Comparison of ENCODE assay signal across 12 mouse cellular contexts in the genomic region with DNA sequence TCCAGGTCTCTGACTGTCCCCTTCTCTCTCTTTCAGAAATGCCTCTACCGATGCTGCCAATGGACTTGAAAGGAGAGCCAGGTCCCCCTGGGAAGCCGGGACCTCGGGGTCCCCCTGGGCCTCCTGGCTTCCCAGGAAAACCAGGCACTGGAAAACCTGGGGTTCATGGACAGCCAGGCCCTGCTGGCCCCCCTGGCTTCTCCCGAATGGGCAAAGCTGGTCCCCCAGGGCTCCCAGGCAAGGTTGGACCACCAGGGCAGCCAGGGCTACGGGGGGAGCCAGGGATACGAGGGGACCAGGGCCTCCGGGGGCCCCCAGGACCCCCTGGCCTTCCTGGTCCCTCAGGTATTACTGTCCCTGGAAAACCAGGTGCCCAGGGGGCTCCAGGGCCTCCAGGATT. TPM values are rescaled to one million over a fixed set of nuclear protein-coding genes. Genes with fewer than 3 reads are reported as not detected.
A peak's percentile ranks its signal among the peaks of the same experiment; 100 is the strongest.
DNase-seq lines count a peak whose midpoint lies in the region; ATAC-seq and TF ChIP-seq lines count a peak whose summit lies in the region.
"Had no signal": no experiment of that assay in that cellular context is flagged by ENCODE, and none has a peak within 500 bp of the region (broad histone marks: within the 10 kb centered on the region; RNA-seq: fewer than 3 reads in every experiment).

No protein-coding gene starts in this region.

- ATAC-seq in heart, postnatal 0 days (ENCODE audit: insufficient read depth, low read depth), result no peak
- 0 out of 2 replicates have a peak, but pooled peaks have one; percentile 27 for ATAC-seq in neural tube, embryonic 11.5 days (ENCODE audit: insufficient read depth, low FRiP score, low TSS enrichment)
- ATAC-seq in neural tube, embryonic 15.5 days (ENCODE audit: low FRiP score), result no peak
- ATAC-seq in limb, embryonic 15.5 days (ENCODE audit: insufficient number of reproducible peaks, low FRiP score, low TSS enrichment, low read depth), result no peak

- H3K36me3 ChIP-seq in heart, postnatal 0 days (replicated peaks; ENCODE audit: control insufficient read depth, insufficient read depth, low read length), result no peaks in the 10 kb centered on the region
- H3K36me3 ChIP-seq in neural tube, embryonic 11.5 days (ENCODE audit: control insufficient read depth, insufficient read depth, low read length), result no peaks in the 10 kb centered on the region
- peaks cover 6% of the 10 kb centered on the region; the same call in 1 of the 2 replicates for H3K36me3 ChIP-seq in neural tube, embryonic 15.5 days
- peaks cover 11% of the 10 kb centered on the region; the same call in 1 of the 2 replicates for H3K36me3 ChIP-seq in limb, embryonic 15.5 days
- H3K36me3 ChIP-seq: lung, embryonic 15.5 days had no signal

- TF ChIP-seq CTCF in heart, postnatal 0 days (IDR thresholded peaks at IDR 0.05; ENCODE audit: low read depth), result no peak

- H3K4me1 ChIP-seq in heart, postnatal 0 days (ENCODE audit: control insufficient read depth, insufficient read depth), result 0 out of 2 replicates have a peak, but pooled peaks cover 3% of the 10 kb centered on the region
- no peaks in the 10 kb centered on the region for H3K4me1 ChIP-seq in neural tube, embryonic 11.5 days (ENCODE audit: control insufficient read depth, insufficient read depth, low read length)
- peaks cover 11% of the 10 kb centered on the region; the same call in 1 of the 2 replicates for H3K4me1 ChIP-seq in neural tube, embryonic 15.5 days
- peaks cover 38% of the 10 kb centered on the region for H3K4me1 ChIP-seq in limb, embryonic 15.5 days

- intact Hi-C loops in heart, postnatal 36 days (cut with DNase I), result no loop called here

- 0 out of 2 replicates have a peak, but pooled peaks cover 10% of the 10 kb centered on the region for H3K27me3 ChIP-seq in heart, postnatal 0 days (ENCODE audit: control insufficient read depth, insufficient read depth, low read length)
- no peaks in the 10 kb centered on the region for H3K27me3 ChIP-seq in neural tube, embryonic 11.5 days (ENCODE audit: control insufficient read depth, insufficient read depth, low read length)
- H3K27me3 ChIP-seq in neural tube, embryonic 15.5 days (replicated peaks), result 0 out of 2 replicates have a peak, but pooled peaks cover 3% of the 10 kb centered on the region
- no peaks in the 10 kb centered on the region for H3K27me3 ChIP-seq in limb, embryonic 15.5 days
- H3K27me3 ChIP-seq: lung, embryonic 15.5 days had no signal

- no peak overlapping the region for H3K9ac ChIP-seq in heart, postnatal 0 days (replicated peaks; ENCODE audit: low read depth, low read length)
- H3K9ac ChIP-seq in neural tube, embryonic 11.5 days (ENCODE audit: low read length), result no peak overlapping the region
- no peak overlapping the region for H3K9ac ChIP-seq in neural tube, embryonic 15.5 days (replicated peaks)
- H3K9ac ChIP-seq in limb, embryonic 15.5 days, result no peak overlapping the region
- H3K9ac ChIP-seq: liver, embryonic 14.5 days; lung, embryonic 15.5 days had no signal

- peak; percentile 49 for DNase-seq in cerebellum, adult 9-11 months
- no peak for DNase-seq in cerebellum, adult 8-10 months
- peak; percentile 0 for DNase-seq in heart, postnatal 0 days (ENCODE audit: low spot score)
- DNase-seq in heart, postnatal 36 days, result no peak
- DNase-seq in neural tube, embryonic 11.5 days (ENCODE audit: low spot score), result no peak

- no peak overlapping the region for H3K4me3 ChIP-seq in heart, postnatal 0 days (ENCODE audit: low read depth, low read length)
- H3K4me3 ChIP-seq in neural tube, embryonic 11.5 days (ENCODE audit: low read depth, low read length), result no peak overlapping the region
- no peak overlapping the region for H3K4me3 ChIP-seq in neural tube, embryonic 15.5 days (replicated peaks)
- H3K4me3 ChIP-seq in limb, embryonic 15.5 days, result no peak overlapping the region
- H3K4me3 ChIP-seq: lung, embryonic 15.5 days had no signal

- no peak overlapping the region for H3K4me2 ChIP-seq in heart, postnatal 0 days (ENCODE audit: low read depth, low read length)
- H3K4me2 ChIP-seq in neural tube, embryonic 11.5 days (ENCODE audit: low read depth), result no peak overlapping the region
- H3K4me2 ChIP-seq in neural tube, embryonic 15.5 days, result no peak overlapping the region
- no peak overlapping the region for H3K4me2 ChIP-seq in limb, embryonic 15.5 days

- H3K27ac ChIP-seq in heart, postnatal 0 days (ENCODE audit: low read depth), result no peak overlapping the region
- no peak overlapping the region for H3K27ac ChIP-seq in neural tube, embryonic 11.5 days (ENCODE audit: low read depth, low read length)
- H3K27ac ChIP-seq in neural tube, embryonic 15.5 days (replicated peaks), result no peak overlapping the region
- peak overlapping the region; percentile 6; the same call in 1 of the 2 replicates for H3K27ac ChIP-seq in limb, embryonic 15.5 days
- H3K27ac ChIP-seq: kidney, postnatal 0 days; liver, embryonic 14.5 days; lung, embryonic 15.5 days had no signal

- H3K9me3 ChIP-seq in heart, postnatal 0 days (replicated peaks; ENCODE audit: control insufficient read depth, low read length), result no peaks in the 10 kb centered on the region
- H3K9me3 ChIP-seq in neural tube, embryonic 11.5 days (ENCODE audit: control insufficient read depth, low read length), result no peaks in the 10 kb centered on the region
- no peaks in the 10 kb centered on the region for H3K9me3 ChIP-seq in neural tube, embryonic 15.5 days (replicated peaks)
- no peaks in the 10 kb centered on the region for H3K9me3 ChIP-seq in limb, embryonic 15.5 days

- no peak for TF ChIP-seq EP300 in heart, postnatal 0 days (IDR thresholded peaks at IDR 0.05; ENCODE audit: low read depth)

- 68% methylated on average over 7 of the region's 7 CpGs for WGBS in heart, postnatal 0 days
- 63% methylated on average over 7 of the region's 7 CpGs for WGBS in neural tube, embryonic 11.5 days
- 81% methylated on average over 7 of the region's 7 CpGs for WGBS in neural tube, embryonic 15.5 days
- WGBS in limb, embryonic 15.5 days, result 79% methylated on average over 7 of the region's 7 CpGs

RNA-seq across cellular contexts. Expression of a gene that starts 11.2 kb away (rescaled TPM):
- 26.8 and 30.2 TPM in 2 replicates for total RNA-seq in heart, postnatal 0 days (2014; rRNA removed; ENCODE audit: low replicate concordance)
- polyA plus RNA-seq in heart, postnatal 0 days (2015; fragmentation: Nextera tagmentation; extraction: Ambion mirVana), result 23.2 and 26.1 TPM in 2 replicates
- total RNA-seq in heart, postnatal 36 days (2021), result 10 to 100 TPM; 12.2 TPM
- 52.7 and 56.8 TPM in 2 replicates for polyA plus RNA-seq in neural tube, embryonic 11.5 days (2014; fragmentation: Nextera tagmentation; extraction: Ambion mirVana)
- polyA plus RNA-seq in neural tube, embryonic 15.5 days (2015; fragmentation: Nextera tagmentation; extraction: Ambion mirVana), result 75.5 and 79.8 TPM in 2 replicates
- 79.2 and 82.9 TPM in 2 replicates for polyA plus RNA-seq in limb, embryonic 15.5 days (2015; fragmentation: Nextera tagmentation; extraction: Ambion mirVana)

RNA-seq across cellular contexts. Expression of a gene that starts 15.1 kb away (rescaled TPM):
- not detected in 2 replicates for total RNA-seq in heart, postnatal 0 days (2014; rRNA removed; ENCODE audit: low replicate concordance)
- polyA plus RNA-seq in heart, postnatal 0 days (2015; fragmentation: Nextera tagmentation; extraction: Ambion mirVana), result 0.27 and 0.88 TPM in 2 replicates
- under 1 TPM; 0.44 to 0.84 TPM for total RNA-seq in heart, postnatal 36 days (2021)
- polyA plus RNA-seq in neural tube, embryonic 11.5 days (2014; fragmentation: Nextera tagmentation; extraction: Ambion mirVana), result 1.2 and 1.8 TPM in 2 replicates
- polyA plus RNA-seq in neural tube, embryonic 15.5 days (2015; fragmentation: Nextera tagmentation; extraction: Ambion mirVana), result 8.3 and 9.2 TPM in 2 replicates
- 15.9 and 16.6 TPM in 2 replicates for polyA plus RNA-seq in limb, embryonic 15.5 days (2015; fragmentation: Nextera tagmentation; extraction: Ambion mirVana)
- total RNA-seq: granulocyte monocyte progenitor cell, adult 5-6 weeks had no signal
- polyA plus RNA-seq: CD4-positive, CD25-positive, alpha-beta regulatory T cell, adult 4 months had no signal

RNA-seq across cellular contexts. Expression of a gene that starts 23.8 kb away (rescaled TPM):
- total RNA-seq in heart, postnatal 0 days (2014; rRNA removed; ENCODE audit: low replicate concordance), result 3.8 and 4.3 TPM in 2 replicates
- 0.71 and 1.1 TPM in 2 replicates for polyA plus RNA-seq in heart, postnatal 0 days (2015; fragmentation: Nextera tagmentation; extraction: Ambion mirVana)
- under 1 TPM; 0.61 to 0.62 TPM for total RNA-seq in heart, postnatal 36 days (2021)
- polyA plus RNA-seq in neural tube, embryonic 11.5 days (2014; fragmentation: Nextera tagmentation; extraction: Ambion mirVana), result 7.4 and 7.9 TPM in 2 replicates
- polyA plus RNA-seq in neural tube, embryonic 15.5 days (2015; fragmentation: Nextera tagmentation; extraction: Ambion mirVana), result 7.4 and 9.8 TPM in 2 replicates
- 71.2 and 79.7 TPM in 2 replicates for polyA plus RNA-seq in limb, embryonic 15.5 days (2015; fragmentation: Nextera tagmentation; extraction: Ambion mirVana)
- total RNA-seq: granulocyte monocyte progenitor cell, adult 5-6 weeks had no signal
- polyA plus RNA-seq: CD4-positive, CD25-positive, alpha-beta regulatory T cell, adult 4 months had no signal

RNA-seq across cellular contexts. Expression of a gene that starts 48.2 kb away (rescaled TPM):
- total RNA-seq in heart, postnatal 0 days (2014; rRNA removed; ENCODE audit: low replicate concordance), result 46.4 and 63.1 TPM in 2 replicates
- polyA plus RNA-seq in heart, postnatal 0 days (2015; fragmentation: Nextera tagmentation; extraction: Ambion mirVana), result 80.3 and 86.7 TPM in 2 replicates
- total RNA-seq in heart, postnatal 36 days (2021), result 10 to 100 TPM; 45.9 to 46.3 TPM
- 32.1 and 45.4 TPM in 2 replicates for polyA plus RNA-seq in neural tube, embryonic 11.5 days (2014; fragmentation: Nextera tagmentation; extraction: Ambion mirVana)
- 175 and 188 TPM in 2 replicates for polyA plus RNA-seq in neural tube, embryonic 15.5 days (2015; fragmentation: Nextera tagmentation; extraction: Ambion mirVana)
- polyA plus RNA-seq in limb, embryonic 15.5 days (2015; fragmentation: Nextera tagmentation; extraction: Ambion mirVana), result 120 and 128 TPM in 2 replicates

RNA-seq across cellular contexts. Expression of a gene that starts 54.2 kb away (rescaled TPM):
- 75.0 and 90.1 TPM in 2 replicates for total RNA-seq in heart, postnatal 0 days (2014; rRNA removed; ENCODE audit: low replicate concordance)
- 35.2 and 37.5 TPM in 2 replicates for polyA plus RNA-seq in heart, postnatal 0 days (2015; fragmentation: Nextera tagmentation; extraction: Ambion mirVana)
- total RNA-seq in heart, postnatal 36 days (2021), result 100 to 1,000 TPM; 248 to 259 TPM
- polyA plus RNA-seq in neural tube, embryonic 11.5 days (2014; fragmentation: Nextera tagmentation; extraction: Ambion mirVana), result 80.9 and 83.6 TPM in 2 replicates
- 65.4 and 79.7 TPM in 2 replicates for polyA plus RNA-seq in neural tube, embryonic 15.5 days (2015; fragmentation: Nextera tagmentation; extraction: Ambion mirVana)
- polyA plus RNA-seq in limb, embryonic 15.5 days (2015; fragmentation: Nextera tagmentation; extraction: Ambion mirVana), result 46.5 and 50.3 TPM in 2 replicates

Comparison
In these comparisons a context has a peak if more than half of its experiments do, and no peak if none do; other contexts are left out.
1. DNase-seq: peak in cerebellum, adult 9-11 months (single experiment) and heart, postnatal 0 days (single experiment); none in cerebellum, adult 8-10 months (single experiment), heart, postnatal 36 days (0 of 2) and neural tube, embryonic 11.5 days (single experiment).